Mouse (Mus musculus): ENCODE data around the gene Krtap4-7.
"Not testable (repeated sequence)": the region's sequence is repeated elsewhere in the genome, so short reads cannot be mapped to it uniquely, and the experiment has no call there.

- TF ChIP-seq POLR2A (IDR thresholded peaks at IDR 0.05; ENCODE audit: low read depth, low read length); HCFC1 (IDR thresholded peaks at IDR 0.05; ENCODE audit: low read depth, low read length); CTCF (conservative IDR thresholded peaks at IDR 0.05 in 1 of 2, IDR thresholded peaks at IDR 0.05 in 1 of 2; ENCODE audit: low read depth in 2 of 2, low read length in 2 of 2); EP300 (IDR thresholded peaks at IDR 0.05; ENCODE audit: low read length); MAX (IDR thresholded peaks at IDR 0.05; ENCODE audit: low read length); RAD21 (IDR thresholded peaks at IDR 0.05; ENCODE audit: low read depth, low read length); USF2 (conservative IDR thresholded peaks at IDR 0.05; ENCODE audit: low read depth, low read length); BHLHE40 (IDR thresholded peaks at IDR 0.05; ENCODE audit: low read depth, low read length); SMC3 (IDR thresholded peaks at IDR 0.05; ENCODE audit: low read depth, low read length); POLR2AphosphoS2 (IDR thresholded peaks at IDR 0.05; ENCODE audit: low read depth, low read length); JUND (conservative IDR thresholded peaks at IDR 0.05; ENCODE audit: low read depth, low read length): not testable (repeated sequence)
Measured at GRCm38 (mm10) chr11:99685235-99685634, 41.3 kb upstream of the Krtap4-7 start.

All from CH12.LX (cell line).